18 mouse cellular contexts compared by ENCODE assay signal in genomic region chr5:41983556-41983955, GRCm38 (mm10).
"Had no signal": no experiment of that assay in that cellular context is flagged by ENCODE, and none has a peak within 500 bp of the region (broad histone marks: within the 10 kb centered on the region; RNA-seq: fewer than 3 reads in every experiment).

No protein-coding gene starts in this region.

- H3K27ac ChIP-seq: liver, embryonic 12.5 days; liver, embryonic 14.5 days; midbrain, embryonic 12.5 days; neural tube, embryonic 13.5 days; neural tube, embryonic 15.5 days had no signal

- H3K4me2 ChIP-seq: liver, embryonic 12.5 days; lung, embryonic 14.5 days; midbrain, embryonic 12.5 days; neural tube, embryonic 13.5 days; neural tube, embryonic 15.5 days had no signal

- ATAC-seq: liver, embryonic 12.5 days had no signal

- DNase-seq: lung, adult 18-20 months; lung, embryonic 14.5 days; lung, postnatal 10 days; lung, postnatal 4 days; retina, postnatal 1 day; right cerebral cortex, adult 18-20 months; right cerebral cortex, postnatal 25 days; right cerebral cortex, postnatal 4 days; spleen, adult 18-20 months; thymus, adult 18-20 months; thymus, postnatal 14 days; thymus, postnatal 36 days had no signal

- H3K4me3 ChIP-seq: liver, embryonic 12.5 days; midbrain, embryonic 12.5 days; myocyte; neural tube, embryonic 13.5 days; neural tube, embryonic 15.5 days had no signal

- H3K9me3 ChIP-seq: liver, embryonic 12.5 days; midbrain, embryonic 12.5 days; neural tube, embryonic 13.5 days; neural tube, embryonic 15.5 days had no signal

- H3K9ac ChIP-seq: liver, embryonic 12.5 days; liver, embryonic 14.5 days; lung, embryonic 14.5 days; midbrain, embryonic 12.5 days; neural tube, embryonic 13.5 days; neural tube, embryonic 15.5 days had no signal

- H3K27me3 ChIP-seq: liver, embryonic 12.5 days; midbrain, embryonic 12.5 days; neural tube, embryonic 13.5 days; neural tube, embryonic 15.5 days had no signal

- H3K36me3 ChIP-seq: liver, embryonic 12.5 days; midbrain, embryonic 12.5 days; neural tube, embryonic 13.5 days; neural tube, embryonic 15.5 days had no signal

- H3K4me1 ChIP-seq: liver, embryonic 12.5 days; midbrain, embryonic 12.5 days; neural tube, embryonic 13.5 days; neural tube, embryonic 15.5 days had no signal
